Mouse (Mus musculus): ENCODE results near the gene Akna. TPM values are rescaled to one million over a fixed set of nuclear protein-coding genes. Genes with fewer than 3 reads are reported as not detected.
A peak's percentile ranks its signal among the peaks of the same experiment; 100 is the strongest.

The Akna gene
- total RNA-seq (2012; rRNA removed) (3.9 and 6.2 TPM in 2 replicates), polyA plus RNA-seq (2012; ENCODE audit: insufficient read depth in 1 of 2, insufficient read length in 2 of 2, low read depth in 1 of 2, low replicate concordance in 2 of 2, missing spikeins in 1 of 2) (10 to 100 TPM in 1 of 2 experiments, not detected in 1; 14.1 TPM)

DNA sequence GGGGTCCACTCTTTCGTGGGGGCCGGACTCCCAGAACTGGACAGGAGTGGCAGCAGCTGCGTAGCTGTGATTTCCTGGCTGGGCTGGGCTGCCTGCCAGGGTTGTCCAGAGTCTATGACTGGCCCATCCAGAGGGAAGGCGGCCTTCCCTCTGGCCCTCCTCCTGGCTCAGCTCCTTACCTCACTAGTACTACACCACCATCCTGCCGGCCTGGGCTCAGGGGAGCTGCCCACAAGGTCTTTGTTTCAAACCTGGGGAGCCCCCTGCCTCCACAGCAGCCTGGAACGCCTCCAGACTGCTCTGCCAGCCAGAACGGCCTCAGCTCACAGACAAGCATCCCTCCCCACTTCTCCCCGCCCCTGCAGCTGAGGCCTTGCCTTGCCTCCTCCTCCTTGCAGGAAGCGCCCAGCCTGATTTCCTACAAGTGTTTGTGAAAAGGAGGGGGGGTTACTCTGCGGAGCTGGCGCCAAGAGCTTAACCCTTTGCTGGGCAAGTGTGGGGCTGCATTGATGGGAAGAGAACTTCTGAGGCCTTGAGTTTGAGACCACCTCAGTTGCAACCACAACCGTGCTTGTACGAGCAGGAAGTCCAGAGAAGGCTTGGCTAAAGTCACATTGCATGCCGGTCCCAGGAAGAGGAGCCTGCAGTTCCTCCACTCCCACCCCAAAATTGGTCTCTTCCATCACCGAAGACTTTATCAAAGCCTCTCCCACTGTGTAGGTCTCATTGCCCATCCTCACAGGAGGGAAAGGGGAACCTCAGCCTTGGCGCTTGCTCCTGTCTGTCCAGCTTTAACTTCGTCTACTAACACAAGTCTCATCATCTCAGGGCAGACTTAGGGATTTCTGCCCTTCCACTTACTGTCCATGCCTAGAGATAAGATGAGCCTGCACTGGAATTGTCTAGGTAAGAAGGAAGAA lies at the start of gene Akna:
Gene Akna, minus strand, starts transcription at position 315 of the 920 bp plus-strand sequence.
- peak; percentile 91 for DNase-seq (ENCODE audit: low read depth, low spot score)
- H3K36me3 ChIP-seq (ENCODE audit: control insufficient read depth in 1 of 2, insufficient read depth in 2 of 2, low read length in 2 of 2): peaks cover 0 to 52% of the 10 kb centered on the region in 2 experiments; a peak in 2 of 4 replicates
- no peaks in the 10 kb centered on the region for H3K9me3 ChIP-seq (replicated peaks; ENCODE audit: insufficient read depth, low read length)
- TF ChIP-seq MAZ (IDR thresholded peaks at IDR 0.05; ENCODE audit: low read depth, low read length): peak; percentile 93
- 0 out of 2 replicates have a peak, but pooled peaks have one; percentile 35 for TF ChIP-seq MYC (IDR thresholded peaks at IDR 0.05; ENCODE audit: low read depth, low read length)
- TF ChIP-seq MYB (IDR thresholded peaks at IDR 0.05; ENCODE audit: low read depth, low read length): no peak
- TF ChIP-seq ZNF384 (IDR thresholded peaks at IDR 0.05; ENCODE audit: low read depth, low read length): no peak
- TF ChIP-seq HCFC1 (IDR thresholded peaks at IDR 0.05; ENCODE audit: low read depth, low read length): peak; percentile 69; the same call in 1 of the 2 replicates
- peak; percentile 47; the same call in 1 of the 2 replicates for TF ChIP-seq RCOR1 (IDR thresholded peaks at IDR 0.05; ENCODE audit: low read depth, low read length)
- no peak for TF ChIP-seq TCF12 (IDR thresholded peaks at IDR 0.05; ENCODE audit: low read depth, low read length)
- TF ChIP-seq POLR2A (IDR thresholded peaks at IDR 0.05; ENCODE audit: control insufficient read depth in 1 of 2, insufficient read depth in 1 of 2, low read depth in 1 of 2, low read length in 2 of 2, poor library complexity in 1 of 2): peak in 1 of 2 experiments; percentile 65; a peak in 2 of 4 replicates
- no peak for TF ChIP-seq BHLHE40 (IDR thresholded peaks at IDR 0.05; ENCODE audit: borderline replicate concordance, low read depth, low read length)
- TF ChIP-seq ELF1 (IDR thresholded peaks at IDR 0.05; ENCODE audit: low read depth, low read length): no peak
- TF ChIP-seq MXI1 (IDR thresholded peaks at IDR 0.05; ENCODE audit: low read depth, low read length): peak; percentile 29; the same call in 1 of the 2 replicates
- TF ChIP-seq ZMIZ1 (IDR thresholded peaks at IDR 0.05; ENCODE audit: low read depth, low read length): peak; percentile 42
- peak in 1 of 2 experiments; percentile 42; a peak in 2 of 4 replicates for TF ChIP-seq EP300 (IDR thresholded peaks at IDR 0.05; ENCODE audit: low read depth in 1 of 2, low read length in 2 of 2)
- TF ChIP-seq TBP (IDR thresholded peaks at IDR 0.05; ENCODE audit: low read depth, low read length): peak; percentile 73; the same call in 1 of the 2 replicates
- peak; percentile 90 for TF ChIP-seq SIN3A (IDR thresholded peaks at IDR 0.05; ENCODE audit: low read length)
- TF ChIP-seq GATA1 (IDR thresholded peaks at IDR 0.05; ENCODE audit: low read depth, low read length): peak; percentile 7; the same call in 1 of the 2 replicates
- TF ChIP-seq E2F4 (IDR thresholded peaks at IDR 0.05; ENCODE audit: borderline replicate concordance, low read depth, low read length): 0 out of 2 replicates have a peak, but pooled peaks have one; percentile 73
- TF ChIP-seq ETS1 (IDR thresholded peaks at IDR 0.05; ENCODE audit: low read depth, low read length): 0 out of 2 replicates have a peak, but pooled peaks have one; percentile 48
- no peak for TF ChIP-seq CTCF (IDR thresholded peaks at IDR 0.05 in 2 of 3, conservative IDR thresholded peaks at IDR 0.05 in 1 of 3; ENCODE audit: control insufficient read depth in 1 of 3, insufficient read depth in 1 of 3, low read depth in 2 of 3, low read length in 3 of 3, poor library complexity in 1 of 3, severe bottlenecking in 1 of 3)
- peak; percentile 31; the same call in 1 of the 2 replicates for TF ChIP-seq NELFE (IDR thresholded peaks at IDR 0.05; ENCODE audit: low read depth, low read length)
- peak; percentile 98 for TF ChIP-seq CHD1 (IDR thresholded peaks at IDR 0.05; ENCODE audit: low read depth, low read length)
- H3K9ac ChIP-seq (ENCODE audit: control insufficient read depth, low read depth, low read length, poor library complexity, severe bottlenecking): peak within 1 kb of the TSS; percentile 43
- H3K27ac ChIP-seq (ENCODE audit: control insufficient read depth, low read depth, low read length): peak within 1 kb of the TSS; percentile 56
- no peaks in the 10 kb centered on the region; the same call in 1 of the 2 replicates for H3K79me2 ChIP-seq (ENCODE audit: control insufficient read depth, insufficient read depth, low read length, poor library complexity)
- peak within 1 kb of the TSS; percentile 24 to 30 for H3K4me3 ChIP-seq (ENCODE audit: control insufficient read depth in 1 of 2, insufficient read depth in 1 of 2, low read depth in 2 of 2, low read length in 2 of 2)
- peaks cover 14 to 85% of the 10 kb centered on the region in 2 experiments for H3K4me1 ChIP-seq (ENCODE audit: control insufficient read depth in 1 of 2, insufficient read depth in 2 of 2, low read length in 2 of 2)
- H3K27me3 ChIP-seq (ENCODE audit: control insufficient read depth in 1 of 2, insufficient read depth in 2 of 2, low read length in 2 of 2): no peaks in the 10 kb centered on the region

All from MEL (cell line).